Mouse (Mus musculus): ENCODE measurements around the gene Psma4. TPM values are rescaled to one million over a fixed set of nuclear protein-coding genes. Genes with fewer than 3 reads are reported as not detected.

Gene Psma4
- 90.9 to 104 TPM (median 94.0 TPM) in 4 replicates for total RNA-seq (2023; ENCODE audit: inconsistent age)

DNA sequence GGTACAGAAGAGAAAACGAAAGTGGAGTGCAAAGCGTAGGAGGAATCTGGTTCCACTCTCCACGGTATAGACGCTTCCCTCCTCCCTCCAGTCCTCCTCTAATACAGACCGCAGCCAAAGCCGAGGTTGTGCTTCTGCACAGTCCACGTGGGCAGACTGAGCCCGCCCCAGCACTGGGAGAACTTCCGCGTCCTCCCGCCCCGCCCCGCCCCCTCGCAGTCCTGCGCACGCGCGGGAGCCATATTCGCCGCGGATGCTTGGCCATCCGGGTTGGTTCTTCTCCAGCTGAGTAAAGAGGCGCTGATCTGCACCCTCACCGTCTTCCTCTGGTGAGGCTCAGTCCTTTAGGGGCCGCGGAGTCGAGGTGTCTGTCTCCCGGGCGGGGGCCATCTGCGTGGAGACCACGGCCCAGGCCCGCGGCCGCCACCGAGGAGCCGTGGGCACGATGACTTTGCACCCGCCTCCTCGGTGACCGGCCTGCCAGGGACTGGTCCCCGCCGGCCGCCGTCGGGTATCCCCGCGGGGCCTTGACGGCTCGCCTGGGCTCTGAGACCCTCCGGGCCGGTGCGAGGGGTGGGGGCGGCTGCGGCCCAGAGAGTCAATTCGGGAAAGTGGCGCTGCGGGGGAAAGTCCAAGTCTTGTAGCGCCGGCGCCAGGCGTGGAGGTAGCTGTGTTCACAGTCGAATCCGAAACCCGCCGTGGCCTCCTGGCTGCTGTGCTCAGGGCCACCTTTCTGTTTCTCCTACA is at the start of gene Psma4, which contains the start of gene AY074887:
Gene Psma4 (plus strand): TSS at position 216 of the 747 bp plus-strand sequence.
Gene AY074887 (minus strand): TSS at position 424 of the 747 bp plus-strand sequence.

GRCm38 (mm10) chr9:54917010-54917677 is 33.4 kb upstream of the Psma4 start, which contains the start of gene Hykk:
Gene Hykk, plus strand, starts transcription at chr9:54917283.

DNA sequence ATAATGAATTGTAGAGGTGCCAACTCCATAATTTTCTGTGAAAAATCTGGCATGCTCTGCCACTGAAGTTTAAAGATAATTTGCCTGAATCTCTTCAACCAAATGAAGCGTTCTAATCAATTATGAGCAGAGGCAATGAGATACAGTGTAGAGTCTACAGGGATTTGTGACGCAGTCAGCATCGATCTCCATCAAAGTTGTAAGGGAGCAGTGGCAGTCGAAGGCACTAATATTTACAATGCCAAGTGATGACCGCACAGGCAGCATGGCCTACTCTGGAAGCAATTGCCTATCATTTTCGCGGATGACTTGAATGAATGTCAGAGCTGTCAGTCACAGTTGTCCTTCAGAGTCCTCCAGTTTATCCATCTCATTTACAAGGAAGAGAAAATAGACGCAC is 30.1 kb downstream of the Psma4 start, which contains the start of gene Chrna5:
Gene Chrna5 (plus strand): TSS at position 207 of the 400 bp plus-strand sequence.

Other genes with a start within 250 kb of the Psma4 start
- gene Wdr61, start 216.3 kb upstream of the Psma4 start, total RNA-seq (2023; ENCODE audit: inconsistent age), result 58.8 to 66.4 TPM (median 63.2 TPM) in 4 replicates
- gene Crabp1, start 186.0 kb upstream of the Psma4 start, total RNA-seq (2023; ENCODE audit: inconsistent age), result not detected in 4 replicates
- 48.7 to 53.0 TPM (median 50.0 TPM) in 4 replicates for gene Ireb2, start 87.0 kb upstream of the Psma4 start, total RNA-seq (2023; ENCODE audit: inconsistent age)
- 0.90 to 1.3 TPM (median 1.2 TPM) in 4 replicates for gene Hykk, start 33.5 kb upstream of the Psma4 start, total RNA-seq (2023; ENCODE audit: inconsistent age)
- 0.71 to 1.2 TPM in 2 of 4 replicates, not detected in the others for gene AY074887, start 208 bp downstream of the Psma4 start, total RNA-seq (2023; ENCODE audit: inconsistent age)
- gene Chrna5, start 30.1 kb downstream of the Psma4 start, total RNA-seq (2023; ENCODE audit: inconsistent age), result not detected in 4 replicates
- not detected in 4 replicates for gene Chrna3, start 75.8 kb downstream of the Psma4 start, total RNA-seq (2023; ENCODE audit: inconsistent age)
- gene Chrnb4, start 98.0 kb downstream of the Psma4 start, total RNA-seq (2023; ENCODE audit: inconsistent age), result not detected in 4 replicates
- 31.4 to 32.6 TPM (median 32.3 TPM) in 4 replicates for gene Ube2q2, start 198.1 kb downstream of the Psma4 start, total RNA-seq (2023; ENCODE audit: inconsistent age)

Data from B cell, adult (primary cell).